Mouse (Mus musculus) lung, adult 2 months (tissue): Measurements from ENCODE around the gene Myo9b.
"Not testable (repeated sequence)": the region's sequence is repeated elsewhere in the genome, so short reads cannot be mapped to it uniquely, and the experiment has no call there.

Source experiments
- CTCF ChIP-seq: fragments of 200-500 bp; IDR thresholded peaks from 2 replicates; pipeline ENCODE4 v1.5.1; 2011; ENCODE audit warnings: mild to moderate bottlenecking, low read length, control low read depth; ENCODE audit not compliant: insufficient read depth
- POLR2A ChIP-seq: fragments of 200-500 bp; IDR thresholded peaks from 2 replicates; pipeline ENCODE4 v1.6.1; 2011; ENCODE audit warnings: low read depth, mild to moderate bottlenecking, control low read depth, low read length, borderline replicate concordance; ENCODE audit errors: extremely low read depth

DNA sequence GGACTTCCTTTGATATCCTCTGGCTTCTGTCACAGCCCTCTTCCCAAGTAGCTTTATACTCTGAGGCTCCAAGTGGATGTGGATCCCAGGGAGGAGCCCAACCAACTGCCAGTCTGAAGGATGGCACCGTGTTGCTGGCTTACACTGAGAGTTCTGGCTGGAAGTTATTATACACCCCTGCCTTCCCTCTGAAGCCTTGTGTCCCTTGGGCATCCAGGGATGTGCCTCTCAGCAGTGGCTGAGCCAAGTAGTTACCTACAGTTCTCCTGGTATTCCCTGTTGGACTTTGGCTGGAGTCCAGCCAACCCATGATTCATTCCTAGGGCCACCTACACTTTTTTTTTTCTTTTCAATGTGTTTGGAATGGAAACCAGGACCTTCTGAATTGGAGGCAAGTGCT is 9.2 kb downstream of the Myo9b start:
- not testable (repeated sequence) for TF ChIP-seq POLR2A, CTCF
